11 mouse cellular contexts compared by ENCODE assay signal in the genomic region with DNA sequence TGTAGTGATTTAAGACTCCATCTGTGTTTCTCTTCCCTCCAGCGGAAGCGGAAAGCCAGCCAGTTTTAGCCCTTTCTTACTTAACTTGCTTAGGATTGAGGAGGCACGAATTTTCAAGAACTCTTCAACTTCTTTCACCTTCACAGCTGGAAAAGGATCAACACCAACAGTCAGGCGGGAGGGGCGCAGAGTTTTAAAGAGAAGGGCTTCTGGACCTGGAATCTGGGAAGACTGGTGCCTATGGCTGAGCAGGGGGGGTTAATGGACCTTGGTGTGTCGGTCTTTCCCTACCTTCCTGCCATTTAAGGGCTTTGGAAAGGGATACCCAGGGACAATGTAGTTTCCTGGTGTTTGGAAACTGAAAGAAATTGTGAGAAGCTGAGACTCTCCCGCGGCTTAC. TPM values are rescaled to one million over a fixed set of nuclear protein-coding genes. Genes with fewer than 3 reads are reported as not detected.
DNase-seq lines count a peak whose midpoint lies in the region; ATAC-seq and TF ChIP-seq lines count a peak whose summit lies in the region.
"Had no signal": no experiment of that assay in that cellular context is flagged by ENCODE, and none has a peak within 500 bp of the region (broad histone marks: within the 10 kb centered on the region; RNA-seq: fewer than 3 reads in every experiment).

No protein-coding gene starts in this region.

- intact Hi-C loops in heart, postnatal 14 days (cut with DNase I): no loop called here
- intact Hi-C loops in gastrocnemius, adult 2 months (cut with DNase I): no loop called here

- H3K36me3 ChIP-seq in heart, embryonic 12.5 days: no peaks in the 10 kb centered on the region
- H3K36me3 ChIP-seq in hindbrain, embryonic 10.5 days: no peaks in the 10 kb centered on the region
- no peaks in the 10 kb centered on the region for H3K36me3 ChIP-seq in midbrain, embryonic 11.5 days (ENCODE audit: control insufficient read depth, insufficient read depth, low read length)

- no peak for ATAC-seq in heart, embryonic 12.5 days (ENCODE audit: insufficient number of reproducible peaks, low FRiP score)
- no peak for ATAC-seq in midbrain, embryonic 11.5 days (ENCODE audit: low FRiP score)

- peak overlapping the region; percentile 85 for H3K4me2 ChIP-seq in heart, embryonic 12.5 days
- H3K4me2 ChIP-seq in midbrain, embryonic 11.5 days: peak overlapping the region; percentile 64

- H3K27ac ChIP-seq in heart, embryonic 12.5 days (ENCODE audit: poor library complexity, severe bottlenecking): no peak overlapping the region
- H3K27ac ChIP-seq in hindbrain, embryonic 10.5 days: no peak overlapping the region
- no peak overlapping the region for H3K27ac ChIP-seq in midbrain, embryonic 11.5 days (ENCODE audit: low read depth, low read length)
- no peak overlapping the region for H3K27ac ChIP-seq in gastrocnemius, adult 2 months

- H3K4me1 ChIP-seq in heart, embryonic 12.5 days (replicated peaks): peaks cover 10% of the 10 kb centered on the region
- H3K4me1 ChIP-seq in hindbrain, embryonic 10.5 days (replicated peaks): peaks cover 12% of the 10 kb centered on the region
- H3K4me1 ChIP-seq in midbrain, embryonic 11.5 days (ENCODE audit: control insufficient read depth, insufficient read depth, low read length): peaks cover 6% of the 10 kb centered on the region

- peak overlapping the region; percentile 44; the same call in 1 of the 2 replicates for H3K4me3 ChIP-seq in heart, embryonic 12.5 days
- peak overlapping the region; percentile 52 for H3K4me3 ChIP-seq in hindbrain, embryonic 10.5 days
- 0 out of 2 replicates have a peak overlapping the region, but pooled peaks have one; percentile 30 for H3K4me3 ChIP-seq in midbrain, embryonic 11.5 days (ENCODE audit: low read depth, low read length)
- H3K4me3 ChIP-seq in gastrocnemius, adult 2 months: no peak overlapping the region

- no peaks in the 10 kb centered on the region for H3K27me3 ChIP-seq in heart, embryonic 12.5 days (replicated peaks)
- H3K27me3 ChIP-seq in hindbrain, embryonic 10.5 days (ENCODE audit: insufficient read depth, poor library complexity, severe bottlenecking): peaks cover 24% of the 10 kb centered on the region
- H3K27me3 ChIP-seq in midbrain, embryonic 11.5 days (ENCODE audit: control insufficient read depth, insufficient read depth, low read length): peaks cover 2% of the 10 kb centered on the region; the same call in 1 of the 2 replicates

- no peak for DNase-seq in heart, postnatal 14 days
- DNase-seq in ES-CJ7 (ENCODE audit: low read depth, low spot score): peak; percentile 49
- DNase-seq in hindbrain, embryonic 10.5 days (ENCODE audit: low spot score): peak; percentile 3
- peak; percentile 86 for DNase-seq in midbrain, embryonic 11.5 days (ENCODE audit: low spot score, missing footprints)
- DNase-seq in embryo, embryonic 11 days: no peak
- no peak for DNase-seq in gastrocnemius, adult 2 months
- no peak for DNase-seq in left cerebral cortex, adult 8-10 months (ENCODE audit: low spot score in 2 of 2)
- DNase-seq: cerebellum, adult 11-12 months had no signal

- TF ChIP-seq CTCF in gastrocnemius, adult 2 months (IDR thresholded peaks at IDR 0.05): no peak

- no peak overlapping the region for H3K9ac ChIP-seq in heart, embryonic 12.5 days
- no peak overlapping the region; the same call in 1 of the 2 replicates for H3K9ac ChIP-seq in midbrain, embryonic 11.5 days (ENCODE audit: low read length)

- 41% methylated on average over 8 of the region's 8 CpGs for WGBS in heart, embryonic 12.5 days
- 25% methylated on average over 8 of the region's 8 CpGs for WGBS in hindbrain, embryonic 10.5 days
- 21% methylated on average over 8 of the region's 8 CpGs for WGBS in midbrain, embryonic 11.5 days

- H3K9me3 ChIP-seq in heart, embryonic 12.5 days (replicated peaks): no peaks in the 10 kb centered on the region
- H3K9me3 ChIP-seq in hindbrain, embryonic 10.5 days: no peaks in the 10 kb centered on the region
- no peaks in the 10 kb centered on the region for H3K9me3 ChIP-seq in midbrain, embryonic 11.5 days (ENCODE audit: control insufficient read depth, low read length)

RNA-seq across cellular contexts. Expression of gene Ooep, which starts 1.0 kb away (rescaled TPM):
- 0.56 and 0.68 TPM in 2 replicates for polyA plus RNA-seq in heart, embryonic 12.5 days (2016; fragmentation: Nextera tagmentation; extraction: Ambion mirVana)
- total RNA-seq in heart, postnatal 14 days (2021): not detected
- 1.6 and 2.8 TPM in 2 replicates for polyA plus RNA-seq in hindbrain, embryonic 10.5 days (2016; fragmentation: Nextera tagmentation; extraction: Ambion mirVana)
- 1.4 and 1.8 TPM in 2 replicates for polyA plus RNA-seq in midbrain, embryonic 11.5 days (2014; fragmentation: Nextera tagmentation; extraction: Ambion mirVana)
- not detected for total RNA-seq in gastrocnemius, adult 2 months (2021)
- total RNA-seq in left cerebral cortex, adult 8-10 months (2022): not detected

RNA-seq across cellular contexts. Expression of gene Dppa5a, which starts 9.6 kb away (rescaled TPM):
- not detected in 2 replicates for polyA plus RNA-seq in heart, embryonic 12.5 days (2016; fragmentation: Nextera tagmentation; extraction: Ambion mirVana)
- not detected for total RNA-seq in heart, postnatal 14 days (2021)
- 0.37 and 0.54 TPM in 2 replicates for polyA plus RNA-seq in hindbrain, embryonic 10.5 days (2016; fragmentation: Nextera tagmentation; extraction: Ambion mirVana)
- polyA plus RNA-seq in midbrain, embryonic 11.5 days (2014; fragmentation: Nextera tagmentation; extraction: Ambion mirVana): 0.25 and 0.76 TPM in 2 replicates
- not detected for total RNA-seq in gastrocnemius, adult 2 months (2021)
- total RNA-seq in left cerebral cortex, adult 8-10 months (2022): under 1 TPM in 1 of 4 experiments, not detected in 3; 0.65 TPM
- polyA plus RNA-seq: large intestine, adult 2 months had no signal

RNA-seq across cellular contexts. Expression of gene Ddx43, which starts 18.0 kb away (rescaled TPM):
- 0.24 and 0.36 TPM in 2 replicates for polyA plus RNA-seq in heart, embryonic 12.5 days (2016; fragmentation: Nextera tagmentation; extraction: Ambion mirVana)
- total RNA-seq in heart, postnatal 14 days (2021): not detected
- 0.10 and 0.21 TPM in 2 replicates for polyA plus RNA-seq in hindbrain, embryonic 10.5 days (2016; fragmentation: Nextera tagmentation; extraction: Ambion mirVana)
- polyA plus RNA-seq in midbrain, embryonic 11.5 days (2014; fragmentation: Nextera tagmentation; extraction: Ambion mirVana): 0.11 and 0.56 TPM in 2 replicates
- total RNA-seq in gastrocnemius, adult 2 months (2021): not detected
- under 1 TPM in 2 of 4 experiments, not detected in 2; 0.25 to 0.33 TPM for total RNA-seq in left cerebral cortex, adult 8-10 months (2022)
- polyA plus RNA-seq: large intestine, adult 2 months had no signal

RNA-seq across cellular contexts. Expression of gene Gsta2, which starts 22.0 kb away (rescaled TPM):
- polyA plus RNA-seq in heart, embryonic 12.5 days (2016; fragmentation: Nextera tagmentation; extraction: Ambion mirVana): not detected in 2 replicates
- total RNA-seq in heart, postnatal 14 days (2021): not detected
- polyA plus RNA-seq in hindbrain, embryonic 10.5 days (2016; fragmentation: Nextera tagmentation; extraction: Ambion mirVana): not detected in 2 replicates
- not detected in 2 replicates for polyA plus RNA-seq in midbrain, embryonic 11.5 days (2014; fragmentation: Nextera tagmentation; extraction: Ambion mirVana)
- total RNA-seq in gastrocnemius, adult 2 months (2021): not detected
- total RNA-seq in left cerebral cortex, adult 8-10 months (2022): not detected
- polyA plus RNA-seq: large intestine, adult 2 months had no signal

RNA-seq across cellular contexts. Expression of gene Omt2b, which starts 50.2 kb away (rescaled TPM):
- polyA plus RNA-seq in heart, embryonic 12.5 days (2016; fragmentation: Nextera tagmentation; extraction: Ambion mirVana): not detected in 2 replicates
- not detected for total RNA-seq in heart, postnatal 14 days (2021)
- not detected in 2 replicates for polyA plus RNA-seq in hindbrain, embryonic 10.5 days (2016; fragmentation: Nextera tagmentation; extraction: Ambion mirVana)
- not detected in 2 replicates for polyA plus RNA-seq in midbrain, embryonic 11.5 days (2014; fragmentation: Nextera tagmentation; extraction: Ambion mirVana)
- total RNA-seq in gastrocnemius, adult 2 months (2021): not detected
- total RNA-seq in left cerebral cortex, adult 8-10 months (2022): not detected
- polyA plus RNA-seq: large intestine, adult 2 months; urinary bladder, adult 2 months had no signal

Comparison
In these comparisons a context has a peak if more than half of its experiments do, and no peak if none do; other contexts are left out.
1. DNase-seq: peak in ES-CJ7 (single experiment), hindbrain, embryonic 10.5 days (single experiment) and midbrain, embryonic 11.5 days (single experiment); none in heart, postnatal 14 days (0 of 2), embryo, embryonic 11 days (single experiment), gastrocnemius, adult 2 months (single experiment) and left cerebral cortex, adult 8-10 months (0 of 2).